Mouse (Mus musculus) heart, embryonic 11.5 days (tissue): Measurements from ENCODE around the gene Ush2a. TPM values are rescaled to one million over a fixed set of nuclear protein-coding genes. Genes with fewer than 3 reads are reported as not detected.

Source experiments
- ATAC-seq: fragments of 200-750 bp; cut with Nextera tagmentation; replicated peaks from 2 replicates; pipeline ENCODE4 v1.8.0; 2017; ENCODE audit warnings: moderate library complexity; ENCODE audit not compliant: insufficient number of reproducible peaks, low FRiP score, low TSS enrichment
- H3K27ac ChIP-seq: fragments of 300-500 bp; sonication (generic); 2 replicates; pipeline ENCODE4 v1.5.1; 2014; ENCODE audit warnings: mild to moderate bottlenecking, low read depth, low read length
- H3K27me3 ChIP-seq: fragments of 300-500 bp; sonication (generic); 2 replicates; pipeline ENCODE4 v1.6.1; 2014; ENCODE audit warnings: mild to moderate bottlenecking, low read length, mixed read lengths; ENCODE audit not compliant: control insufficient read depth, insufficient read depth
- H3K36me3 ChIP-seq: fragments of 300-500 bp; sonication (generic); 2 replicates; pipeline ENCODE4 v1.6.1; 2014; ENCODE audit warnings: mild to moderate bottlenecking, low read length, moderate library complexity, mixed read lengths; ENCODE audit not compliant: control insufficient read depth, insufficient read depth
- H3K4me1 ChIP-seq: fragments of 300-500 bp; sonication (generic); 2 replicates; pipeline ENCODE4 v1.6.1; 2014; ENCODE audit warnings: low read length; ENCODE audit not compliant: control insufficient read depth, insufficient read depth
- H3K4me2 ChIP-seq: fragments of 300-500 bp; sonication (generic); 2 replicates; pipeline ENCODE4 v1.6.1; 2014; ENCODE audit warnings: mild to moderate bottlenecking, moderate library complexity
- H3K4me3 ChIP-seq: fragments of 300-500 bp; sonication (generic); 2 replicates; pipeline ENCODE4 v1.5.1; 2014; ENCODE audit warnings: low read depth, low read length
- H3K9ac ChIP-seq: fragments of 300-500 bp; sonication (generic); 2 replicates; pipeline ENCODE4 v1.6.1; 2014; ENCODE audit warnings: mild to moderate bottlenecking, low read depth, low read length, moderate library complexity
- H3K9me3 ChIP-seq: fragments of 300-500 bp; sonication (generic); replicated peaks from 2 replicates; pipeline ENCODE4 v1.6.1; 2016; ENCODE audit warnings: low read length; ENCODE audit not compliant: control insufficient read depth
- WGBS: fragments of 180-500 bp; shearing (Covaris S2); extraction: QIAGEN DNeasy Blood & Tissue Kit; methylation state at CpG from one replicate; pipeline ENCODE4 v1.1.7; 2014; ENCODE audit not compliant: insufficient replicate concordance; 5-methylcytosine and 5-hydroxymethylcytosine counted together
- polyA plus RNA-seq: library from polyadenylated mRNA; unstranded; fragments of >200 nt; fragmentation: Nextera tagmentation; extraction: Ambion mirVana; gene quantifications from 2 replicates; pipeline ENCODE4 v1.2.1, GENCODE M21; 2014

The Ush2a gene
- polyA plus RNA-seq, 1 experiment from 2014 or later: 0.03 TPM

- Histone ChIP-seq H3K27ac (no peak overlapping the region), H3K36me3 (no peaks in the 10 kb centered on the region), H3K27me3 (no peaks in the 10 kb centered on the region), H3K4me1 (no peaks in the 10 kb centered on the region), H3K9ac (no peak overlapping the region), H3K4me3 (no peak overlapping the region), H3K9me3 (no peaks in the 10 kb centered on the region), H3K4me2 (no peak overlapping the region)
- ATAC-seq: no peak
- WGBS: 70% methylated on average over 8 of the region's 8 CpGs
These were observed 413.1 kb downstream of the Ush2a start for GRCm38 (mm10) chr1:188674640-188675510.

- no peaks in the 10 kb centered on the region for H3K9me3 ChIP-seq
- H3K4me3 ChIP-seq: no peak overlapping the region
- no peaks in the 10 kb centered on the region for H3K27me3 ChIP-seq
- H3K9ac ChIP-seq: no peak overlapping the region
- WGBS: 74% methylated on average over 10 of the region's 10 CpGs
- H3K4me2 ChIP-seq: no peak overlapping the region
- H3K27ac ChIP-seq: no peak overlapping the region
- no peak for ATAC-seq
- H3K4me1 ChIP-seq: no peaks in the 10 kb centered on the region
- H3K36me3 ChIP-seq: no peaks in the 10 kb centered on the region
These were observed 413.7 kb downstream of the Ush2a start for GRCm38 (mm10) chr1:188675511-188675863.

- H3K27ac ChIP-seq: no peak overlapping the region
- no peak overlapping the region for H3K4me2 ChIP-seq
- no peak overlapping the region for H3K4me3 ChIP-seq
- no peaks in the 10 kb centered on the region for H3K9me3 ChIP-seq
- ATAC-seq: no peak
- no peak overlapping the region for H3K9ac ChIP-seq
- no peaks in the 10 kb centered on the region for H3K27me3 ChIP-seq
- 57% methylated on average over 8 of the region's 8 CpGs for WGBS
- no peaks in the 10 kb centered on the region for H3K36me3 ChIP-seq
- H3K4me1 ChIP-seq: no peaks in the 10 kb centered on the region
These were observed 416.4 kb downstream of the Ush2a start for GRCm38 (mm10) chr1:188678189-188678588.

- WGBS: 94% methylated on average over 14 of the region's 14 CpGs
- H3K4me2 ChIP-seq: no peak overlapping the region
- no peaks in the 10 kb centered on the region for H3K4me1 ChIP-seq
- no peak overlapping the region for H3K9ac ChIP-seq
- H3K27ac ChIP-seq: no peak overlapping the region
- H3K4me3 ChIP-seq: no peak overlapping the region
- ATAC-seq: no peak
- H3K27me3 ChIP-seq: no peaks in the 10 kb centered on the region
- peaks cover 5% of the 10 kb centered on the region; the same call in 1 of the 2 replicates for H3K9me3 ChIP-seq
- no peaks in the 10 kb centered on the region for H3K36me3 ChIP-seq
These were observed 424.5 kb downstream of the Ush2a start for GRCm38 (mm10) chr1:188686362-188686761.

GRCm38 (mm10) chr1:188696295-188696694 is 434.5 kb downstream of the Ush2a start:
- WGBS: 74% methylated on average over 2 of the region's 2 CpGs
- no peak for ATAC-seq

GRCm38 (mm10) chr1:188708176-188708575 is 446.4 kb downstream of the Ush2a start:
- 78% methylated on average over 4 of the region's 4 CpGs for WGBS
- Histone ChIP-seq H3K36me3 (no peaks in the 10 kb centered on the region), H3K4me3 (no peak overlapping the region), H3K9ac (no peak overlapping the region), H3K4me1 (no peaks in the 10 kb centered on the region), H3K4me2 (no peak overlapping the region), H3K9me3 (no peaks in the 10 kb centered on the region), H3K27me3 (no peaks in the 10 kb centered on the region), H3K27ac (no peak overlapping the region)
- ATAC-seq: no peak

More at GRCm38 (mm10) chr1:188696295-188696694, 434.5 kb downstream of the Ush2a start:
- Histone ChIP-seq H3K27me3 (no peaks in the 10 kb centered on the region), H3K4me1 (no peaks in the 10 kb centered on the region), H3K4me2 (no peak overlapping the region), H3K27ac (no peak overlapping the region), H3K36me3 (no peaks in the 10 kb centered on the region), H3K9ac (no peak overlapping the region), H3K4me3 (no peak overlapping the region), H3K9me3 (peaks cover 1% of the 10 kb centered on the region; the same call in 1 of the 2 replicates)

- WGBS: 89% methylated on average over 10 of the region's 10 CpGs
- no peak overlapping the region for H3K9ac ChIP-seq
- no peaks in the 10 kb centered on the region for H3K36me3 ChIP-seq
- no peak overlapping the region for H3K27ac ChIP-seq
- no peaks in the 10 kb centered on the region for H3K4me1 ChIP-seq
- H3K9me3 ChIP-seq: no peaks in the 10 kb centered on the region
- ATAC-seq: no peak
- H3K27me3 ChIP-seq: no peaks in the 10 kb centered on the region
- H3K4me3 ChIP-seq: no peak overlapping the region
- H3K4me2 ChIP-seq: no peak overlapping the region
These were observed 446.9 kb downstream of the Ush2a start for GRCm38 (mm10) chr1:188708694-188709093.

- no peaks in the 10 kb centered on the region for H3K27me3 ChIP-seq
- no peaks in the 10 kb centered on the region for H3K9me3 ChIP-seq
- ATAC-seq: no peak
- no peak overlapping the region for H3K9ac ChIP-seq
- H3K4me1 ChIP-seq: no peaks in the 10 kb centered on the region
- H3K4me3 ChIP-seq: no peak overlapping the region
- no peak overlapping the region for H3K4me2 ChIP-seq
- H3K36me3 ChIP-seq: no peaks in the 10 kb centered on the region
- WGBS: 86% methylated on average over 18 of the region's 18 CpGs
- H3K27ac ChIP-seq: no peak overlapping the region
These were observed 452.3 kb downstream of the Ush2a start for GRCm38 (mm10) chr1:188714131-188714530.

- ATAC-seq: no peak
- no peaks in the 10 kb centered on the region for H3K27me3 ChIP-seq
- no peaks in the 10 kb centered on the region for H3K9me3 ChIP-seq
- no peak overlapping the region for H3K27ac ChIP-seq
- H3K4me1 ChIP-seq: no peaks in the 10 kb centered on the region
- no peak overlapping the region for H3K9ac ChIP-seq
- no peak overlapping the region for H3K4me2 ChIP-seq
- no peaks in the 10 kb centered on the region for H3K36me3 ChIP-seq
- 86% methylated on average over 7 of the region's 7 CpGs for WGBS
- no peak overlapping the region for H3K4me3 ChIP-seq
These were observed 453.1 kb downstream of the Ush2a start for GRCm38 (mm10) chr1:188714941-188715340.
